Mouse (Mus musculus) lung, adult 2 months (tissue): ENCODE measurements around the gene Sema4f.

Source experiments
- CTCF ChIP-seq: fragments of 200-500 bp; IDR thresholded peaks from 2 replicates; pipeline ENCODE4 v1.5.1; 2011; ENCODE audit warnings: mild to moderate bottlenecking, low read length, control low read depth; ENCODE audit not compliant: insufficient read depth
- POLR2A ChIP-seq: fragments of 200-500 bp; IDR thresholded peaks from 2 replicates; pipeline ENCODE4 v1.6.1; 2011; ENCODE audit warnings: low read depth, mild to moderate bottlenecking, control low read depth, low read length, borderline replicate concordance; ENCODE audit errors: extremely low read depth

- TF ChIP-seq CTCF, result no peak
- peak; percentile 42; the same call in 1 of the 2 replicates for TF ChIP-seq POLR2A
Measured at GRCm38 (mm10) chr6:82939167-82939912, at the start of gene Sema4f.
